Mouse (Mus musculus) stomach, embryonic 14.5 days (tissue): Measurements from ENCODE around the gene Mrps26. TPM values are rescaled to one million over a fixed set of nuclear protein-coding genes. Genes with fewer than 3 reads are reported as not detected.

Experiments
- ATAC-seq: fragments of 200-750 bp; cut with Nextera tagmentation; 2 replicates; pipeline ENCODE4 v1.8.0; 2017; ENCODE audit warnings: low read depth, moderate TSS enrichment; ENCODE audit not compliant: insufficient number of reproducible peaks, insufficient read depth, low FRiP score
- H3K27ac ChIP-seq: fragments of 300-500 bp; sonication (generic); 2 replicates; pipeline ENCODE4 v1.5.1; 2014; ENCODE audit warnings: mild to moderate bottlenecking, low read length, moderate library complexity, mixed read lengths
- H3K27me3 ChIP-seq: fragments of 300-500 bp; sonication (generic); 2 replicates; pipeline ENCODE4 v1.6.1; 2014; ENCODE audit warnings: low read length, control low read depth, mixed read lengths; ENCODE audit not compliant: control insufficient read depth, insufficient read depth
- H3K36me3 ChIP-seq: fragments of 300-500 bp; sonication (generic); 2 replicates; pipeline ENCODE4 v1.6.1; 2014; ENCODE audit warnings: mild to moderate bottlenecking, control low read depth, low read length, moderate library complexity, mixed read lengths; ENCODE audit not compliant: control insufficient read depth, insufficient read depth
- H3K4me1 ChIP-seq: fragments of 300-500 bp; sonication (generic); 2 replicates; pipeline ENCODE4 v1.6.1; 2014; ENCODE audit warnings: low read length, control low read depth, mixed read lengths; ENCODE audit not compliant: control insufficient read depth, insufficient read depth
- H3K4me2 ChIP-seq: fragments of 300-500 bp; sonication (generic); replicated peaks from 2 replicates; pipeline ENCODE4 v1.6.1; 2014; ENCODE audit warnings: low read depth, low read length, control low read depth
- H3K4me3 ChIP-seq: fragments of 300-500 bp; sonication (generic); 2 replicates; pipeline ENCODE4 v1.5.1; 2014; ENCODE audit warnings: low read depth, low read length, control low read depth
- H3K9ac ChIP-seq: fragments of 300-500 bp; sonication (generic); replicated peaks from 2 replicates; pipeline ENCODE4 v1.6.1; 2014; ENCODE audit warnings: low read depth, mild to moderate bottlenecking, control low read depth, low read length, moderate library complexity, mixed read lengths
- H3K9me3 ChIP-seq: fragments of 300-500 bp; sonication (generic); 2 replicates; pipeline ENCODE4 v1.6.1; 2016; ENCODE audit warnings: low read depth, low read length, control low read depth; ENCODE audit not compliant: control insufficient read depth
- WGBS: fragments of 180-500 bp; shearing (Covaris S2); extraction: QIAGEN DNeasy Blood & Tissue Kit; methylation state at CpG from one replicate; pipeline ENCODE4 v1.1.7; 2014; 5-methylcytosine and 5-hydroxymethylcytosine counted together
- polyA plus RNA-seq: library from polyadenylated mRNA; unstranded; fragments of >200 nt; fragmentation: Nextera tagmentation; extraction: Ambion mirVana; gene quantifications from 2 replicates; pipeline ENCODE4 v1.2.1, GENCODE M21; 2014

Gene Mrps26
- polyA plus RNA-seq, 1 experiment from 2014 or later: 86.2 TPM

- Histone ChIP-seq H3K4me2 (no peak overlapping the region), H3K27me3 (no peaks in the 10 kb centered on the region), H3K36me3 (peaks cover 23% of the 10 kb centered on the region; the same call in 1 of the 2 replicates), H3K9me3 (no peaks in the 10 kb centered on the region), H3K4me1 (no peaks in the 10 kb centered on the region), H3K9ac (no peak overlapping the region), H3K27ac (no peak overlapping the region), H3K4me3 (no peak overlapping the region)
- ATAC-seq: no peak
- whole genome bisulfite sequencing: 75% methylated on average over 2 of the region's 2 CpGs
Observed at GRCm38 (mm10) chr2:130532201-130532600, 31.3 kb upstream of the Mrps26 start.

- no peak overlapping the region for H3K4me2 ChIP-seq
- no peaks in the 10 kb centered on the region for H3K4me1 ChIP-seq
- H3K9me3 ChIP-seq: no peaks in the 10 kb centered on the region
- no peaks in the 10 kb centered on the region for H3K27me3 ChIP-seq
- H3K9ac ChIP-seq: no peak overlapping the region
- ATAC-seq: no peak
- WGBS: 91% methylated on average over 6 of the region's 6 CpGs
- H3K4me3 ChIP-seq: no peak overlapping the region
- H3K27ac ChIP-seq: no peak overlapping the region
- H3K36me3 ChIP-seq: peaks cover 39% of the 10 kb centered on the region
Observed at GRCm38 (mm10) chr2:130535017-130535416, 28.5 kb upstream of the Mrps26 start.

- no peaks in the 10 kb centered on the region for H3K4me1 ChIP-seq
- H3K27ac ChIP-seq: no peak overlapping the region
- no peak overlapping the region for H3K4me3 ChIP-seq
- no peak overlapping the region for H3K9ac ChIP-seq
- H3K27me3 ChIP-seq: no peaks in the 10 kb centered on the region
- 73% methylated on average over 3 of the region's 3 CpGs for WGBS
- no peak overlapping the region for H3K4me2 ChIP-seq
- ATAC-seq: no peak
- H3K36me3 ChIP-seq: peaks cover 43% of the 10 kb centered on the region
- H3K9me3 ChIP-seq: no peaks in the 10 kb centered on the region
Observed at GRCm38 (mm10) chr2:130536890-130537289, 26.7 kb upstream of the Mrps26 start.

GRCm38 (mm10) chr2:130538876-130539546, 24.5 kb upstream of the Mrps26 start:
- Histone ChIP-seq H3K9ac (no peak overlapping the region), H3K36me3 (peaks cover 49% of the 10 kb centered on the region), H3K27me3 (no peaks in the 10 kb centered on the region), H3K4me2 (no peak overlapping the region), H3K4me3 (no peak overlapping the region), H3K4me1 (no peaks in the 10 kb centered on the region), H3K27ac (no peak overlapping the region), H3K9me3 (no peaks in the 10 kb centered on the region)
- WGBS: 91% methylated on average over 8 of the region's 8 CpGs
- ATAC-seq: no peak

GRCm38 (mm10) chr2:130540266-130540665, 23.3 kb upstream of the Mrps26 start:
- H3K27me3 ChIP-seq: no peaks in the 10 kb centered on the region
- WGBS: 82% methylated on average over 9 of the region's 9 CpGs
- H3K9ac ChIP-seq: no peak overlapping the region

GRCm38 (mm10) chr2:130546957-130547356, 16.6 kb upstream of the Mrps26 start:
- ATAC-seq: no peak
- no peaks in the 10 kb centered on the region for H3K4me1 ChIP-seq
- H3K27ac ChIP-seq: no peak overlapping the region
- no peak overlapping the region for H3K4me2 ChIP-seq
- WGBS: 87% methylated on average over 8 of the region's 8 CpGs
- H3K27me3 ChIP-seq: no peaks in the 10 kb centered on the region
- H3K36me3 ChIP-seq: peaks cover 75% of the 10 kb centered on the region
- no peaks in the 10 kb centered on the region for H3K9me3 ChIP-seq
- no peak overlapping the region for H3K9ac ChIP-seq
- no peak overlapping the region for H3K4me3 ChIP-seq

More at GRCm38 (mm10) chr2:130540266-130540665, 23.3 kb upstream of the Mrps26 start:
- no peak overlapping the region for H3K4me3 ChIP-seq
- H3K4me1 ChIP-seq: no peaks in the 10 kb centered on the region
- H3K4me2 ChIP-seq: no peak overlapping the region
- peaks cover 56% of the 10 kb centered on the region for H3K36me3 ChIP-seq
- no peak for ATAC-seq
- no peaks in the 10 kb centered on the region for H3K9me3 ChIP-seq
- H3K27ac ChIP-seq: no peak overlapping the region

- Histone ChIP-seq H3K27me3 (no peaks in the 10 kb centered on the region), H3K27ac (no peak overlapping the region), H3K4me3 (no peak overlapping the region), H3K4me2 (no peak overlapping the region), H3K9ac (no peak overlapping the region), H3K4me1 (no peaks in the 10 kb centered on the region), H3K9me3 (no peaks in the 10 kb centered on the region), H3K36me3 (peaks cover 47% of the 10 kb centered on the region)
- ATAC-seq: no peak
- 88% methylated on average over 7 of the region's 7 CpGs for WGBS
Observed at GRCm38 (mm10) chr2:130554841-130555240, 8.7 kb upstream of the Mrps26 start.

- Histone ChIP-seq H3K36me3 (peaks cover 40% of the 10 kb centered on the region), H3K4me1 (no peaks in the 10 kb centered on the region), H3K9me3 (no peaks in the 10 kb centered on the region), H3K9ac (no peak overlapping the region), H3K4me3 (no peak overlapping the region), H3K27ac (no peak overlapping the region), H3K27me3 (no peaks in the 10 kb centered on the region), H3K4me2 (no peak overlapping the region)
- 80% methylated on average over 1 of the region's 1 CpGs for WGBS
- ATAC-seq: no peak
Observed at GRCm38 (mm10) chr2:130556292-130556691, 7.2 kb upstream of the Mrps26 start.

GRCm38 (mm10) chr2:130557462-130557861, 6.1 kb upstream of the Mrps26 start:
- Histone ChIP-seq H3K9me3 (no peaks in the 10 kb centered on the region), H3K36me3 (peaks cover 28% of the 10 kb centered on the region), H3K4me3 (no peak overlapping the region), H3K27ac (no peak overlapping the region), H3K27me3 (no peaks in the 10 kb centered on the region), H3K9ac (no peak overlapping the region), H3K4me2 (no peak overlapping the region), H3K4me1 (no peaks in the 10 kb centered on the region)
- WGBS: 94% methylated on average over 2 of the region's 2 CpGs
- ATAC-seq: no peak
